Mouse (Mus musculus): ENCODE measurements around the gene Sumf1. TPM values are rescaled to one million over a fixed set of nuclear protein-coding genes. Genes with fewer than 3 reads are reported as not detected.

Sumf1 gene
- polyA plus RNA-seq, 1 experiment from 2014 or later = 13.8 TPM

DNA sequence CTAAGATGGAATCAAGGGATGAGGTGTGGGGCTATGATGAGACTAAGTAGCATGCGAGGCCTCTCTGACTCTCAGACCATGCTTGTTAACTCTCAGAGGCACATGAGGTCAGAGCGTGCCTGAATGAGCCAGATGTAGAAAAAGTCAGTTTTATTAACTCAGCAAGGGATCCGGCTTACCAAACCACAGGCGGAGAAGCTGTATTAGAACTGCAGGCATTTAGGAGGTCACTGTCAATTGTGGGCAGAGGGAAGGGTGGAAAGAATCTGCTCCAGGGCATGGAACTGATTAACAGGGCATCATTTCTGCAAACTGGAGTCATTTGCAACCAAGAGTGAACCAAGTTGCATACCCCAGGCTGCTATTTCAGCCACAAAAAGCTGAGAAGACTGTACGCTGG lies 89.9 kb downstream of the Sumf1 start:
- H3K9me3 ChIP-seq (ENCODE audit: control insufficient read depth, low read length) = no peaks in the 10 kb centered on the region
- no peak overlapping the region for H3K27ac ChIP-seq (ENCODE audit: low read depth, low read length)
- H3K4me2 ChIP-seq (ENCODE audit: low read length) = no peak overlapping the region
- WGBS = 82% methylated on average over 5 of the region's 5 CpGs
- no peaks in the 10 kb centered on the region for H3K27me3 ChIP-seq (replicated peaks; ENCODE audit: control insufficient read depth, insufficient read depth, low read length)
- H3K4me1 ChIP-seq (ENCODE audit: control insufficient read depth, insufficient read depth, low read depth, low read length) = peaks cover 4% of the 10 kb centered on the region
- H3K4me3 ChIP-seq (ENCODE audit: low read length) = no peak overlapping the region
- H3K36me3 ChIP-seq (ENCODE audit: control insufficient read depth, insufficient read depth, low read length) = no peaks in the 10 kb centered on the region
- H3K9ac ChIP-seq (ENCODE audit: low read depth, low read length) = no peak overlapping the region
- no peak for ATAC-seq

GRCm38 (mm10) chr6:108093449-108093848 lies 91.9 kb downstream of the Sumf1 start:
- H3K4me3 ChIP-seq (ENCODE audit: low read length) = no peak overlapping the region
- no peak overlapping the region for H3K27ac ChIP-seq (ENCODE audit: low read depth, low read length)
- no peaks in the 10 kb centered on the region for H3K9me3 ChIP-seq (ENCODE audit: control insufficient read depth, low read length)
- no peaks in the 10 kb centered on the region; the same call in 1 of the 2 replicates for H3K4me1 ChIP-seq (ENCODE audit: control insufficient read depth, insufficient read depth, low read depth, low read length)
- ATAC-seq = no peak
- H3K9ac ChIP-seq (ENCODE audit: low read depth, low read length) = no peak overlapping the region
- H3K4me2 ChIP-seq (ENCODE audit: low read length) = no peak overlapping the region
- no peaks in the 10 kb centered on the region for H3K27me3 ChIP-seq (replicated peaks; ENCODE audit: control insufficient read depth, insufficient read depth, low read length)
- WGBS = 70% methylated on average over 3 of the region's 3 CpGs
- no peaks in the 10 kb centered on the region for H3K36me3 ChIP-seq (ENCODE audit: control insufficient read depth, insufficient read depth, low read length)

GRCm38 (mm10) chr6:108092646-108093045 lies 92.7 kb downstream of the Sumf1 start:
- no peak overlapping the region for H3K9ac ChIP-seq (ENCODE audit: low read depth, low read length)
- H3K9me3 ChIP-seq (ENCODE audit: control insufficient read depth, low read length) = no peaks in the 10 kb centered on the region
- no peak overlapping the region for H3K27ac ChIP-seq (ENCODE audit: low read depth, low read length)
- no peaks in the 10 kb centered on the region for H3K27me3 ChIP-seq (replicated peaks; ENCODE audit: control insufficient read depth, insufficient read depth, low read length)
- 85% methylated on average over 3 of the region's 3 CpGs for WGBS
- no peak overlapping the region for H3K4me2 ChIP-seq (ENCODE audit: low read length)
- no peak for ATAC-seq
- no peaks in the 10 kb centered on the region for H3K4me1 ChIP-seq (ENCODE audit: control insufficient read depth, insufficient read depth, low read depth, low read length)
- no peaks in the 10 kb centered on the region for H3K36me3 ChIP-seq (ENCODE audit: control insufficient read depth, insufficient read depth, low read length)
- no peak overlapping the region for H3K4me3 ChIP-seq (ENCODE audit: low read length)

- ATAC-seq = no peak
- no peaks in the 10 kb centered on the region for H3K27me3 ChIP-seq (replicated peaks; ENCODE audit: control insufficient read depth, insufficient read depth, low read length)
- no peaks in the 10 kb centered on the region for H3K36me3 ChIP-seq (ENCODE audit: control insufficient read depth, insufficient read depth, low read length)
- H3K27ac ChIP-seq (ENCODE audit: low read depth, low read length) = no peak overlapping the region
- WGBS = 88% methylated on average over 1 of the region's 1 CpGs
- no peak overlapping the region for H3K4me3 ChIP-seq (ENCODE audit: low read length)
- H3K9ac ChIP-seq (ENCODE audit: low read depth, low read length) = no peak overlapping the region
- H3K4me2 ChIP-seq (ENCODE audit: low read length) = no peak overlapping the region
- no peaks in the 10 kb centered on the region for H3K4me1 ChIP-seq (ENCODE audit: control insufficient read depth, insufficient read depth, low read depth, low read length)
- H3K9me3 ChIP-seq (ENCODE audit: control insufficient read depth, low read length) = no peaks in the 10 kb centered on the region
Measured at GRCm38 (mm10) chr6:108091296-108091695, 94.1 kb downstream of the Sumf1 start.

- H3K4me1 ChIP-seq (ENCODE audit: control insufficient read depth, insufficient read depth, low read depth, low read length) = no peaks in the 10 kb centered on the region
- no peaks in the 10 kb centered on the region for H3K9me3 ChIP-seq (ENCODE audit: control insufficient read depth, low read length)
- H3K36me3 ChIP-seq (ENCODE audit: control insufficient read depth, insufficient read depth, low read length) = peaks cover 9% of the 10 kb centered on the region; the same call in 1 of the 2 replicates
- WGBS = 95% methylated on average over 7 of the region's 7 CpGs
- no peaks in the 10 kb centered on the region for H3K27me3 ChIP-seq (replicated peaks; ENCODE audit: control insufficient read depth, insufficient read depth, low read length)
- no peak overlapping the region for H3K27ac ChIP-seq (ENCODE audit: low read depth, low read length)
- H3K4me2 ChIP-seq (ENCODE audit: low read length) = no peak overlapping the region
- no peak overlapping the region for H3K9ac ChIP-seq (ENCODE audit: low read depth, low read length)
- no peak for ATAC-seq
- H3K4me3 ChIP-seq (ENCODE audit: low read length) = no peak overlapping the region
Measured at GRCm38 (mm10) chr6:108075857-108076256, 109.5 kb downstream of the Sumf1 start.

- H3K27ac ChIP-seq (ENCODE audit: low read depth, low read length) = no peak overlapping the region
- no peak overlapping the region for H3K4me3 ChIP-seq (ENCODE audit: low read length)
- H3K4me1 ChIP-seq (ENCODE audit: control insufficient read depth, insufficient read depth, low read depth, low read length) = no peaks in the 10 kb centered on the region
- H3K4me2 ChIP-seq (ENCODE audit: low read length) = no peak overlapping the region
- no peaks in the 10 kb centered on the region for H3K27me3 ChIP-seq (replicated peaks; ENCODE audit: control insufficient read depth, insufficient read depth, low read length)
- 91% methylated on average over 10 of the region's 10 CpGs for WGBS
- peaks cover 9% of the 10 kb centered on the region; the same call in 1 of the 2 replicates for H3K36me3 ChIP-seq (ENCODE audit: control insufficient read depth, insufficient read depth, low read length)
- no peaks in the 10 kb centered on the region for H3K9me3 ChIP-seq (ENCODE audit: control insufficient read depth, low read length)
- no peak for ATAC-seq
- no peak overlapping the region for H3K9ac ChIP-seq (ENCODE audit: low read depth, low read length)
Measured at GRCm38 (mm10) chr6:108074624-108075023, 110.8 kb downstream of the Sumf1 start.

GRCm38 (mm10) chr6:108073931-108074330 lies 111.5 kb downstream of the Sumf1 start:
- Histone ChIP-seq H3K4me1 (ENCODE audit: control insufficient read depth, insufficient read depth, low read depth, low read length) (no peaks in the 10 kb centered on the region), H3K36me3 (ENCODE audit: control insufficient read depth, insufficient read depth, low read length) (peaks cover 9% of the 10 kb centered on the region; the same call in 1 of the 2 replicates), H3K27me3 (replicated peaks; ENCODE audit: control insufficient read depth, insufficient read depth, low read length) (no peaks in the 10 kb centered on the region), H3K9ac (ENCODE audit: low read depth, low read length) (no peak overlapping the region), H3K27ac (ENCODE audit: low read depth, low read length) (no peak overlapping the region), H3K4me3 (ENCODE audit: low read length) (no peak overlapping the region), H3K9me3 (ENCODE audit: control insufficient read depth, low read length) (no peaks in the 10 kb centered on the region), H3K4me2 (ENCODE audit: low read length) (no peak overlapping the region)
- ATAC-seq = no peak
- 89% methylated on average over 2 of the region's 2 CpGs for WGBS

DNA sequence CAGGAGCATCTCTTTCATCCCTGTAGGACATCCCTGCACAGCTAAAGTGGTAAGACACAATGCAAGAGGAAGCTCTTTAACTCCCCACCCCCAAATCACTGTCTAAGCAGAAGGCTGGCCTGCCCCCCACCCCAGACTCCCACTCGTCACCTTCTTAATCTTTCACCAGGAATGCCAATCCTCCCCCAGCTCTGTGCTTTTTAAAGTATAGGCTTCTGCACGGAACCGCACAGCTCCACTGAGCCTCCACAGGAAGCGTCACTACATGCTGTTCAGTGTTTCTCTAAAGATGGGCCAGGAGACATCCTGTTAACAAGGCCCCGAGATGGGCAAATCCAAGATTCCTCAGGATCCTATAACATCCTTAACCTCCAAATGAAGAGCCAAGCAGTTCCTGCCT lies 112.3 kb downstream of the Sumf1 start:
- Histone ChIP-seq H3K9me3 (ENCODE audit: control insufficient read depth, low read length) (no peaks in the 10 kb centered on the region), H3K27ac (ENCODE audit: low read depth, low read length) (no peak overlapping the region), H3K27me3 (replicated peaks; ENCODE audit: control insufficient read depth, insufficient read depth, low read length) (no peaks in the 10 kb centered on the region), H3K4me1 (ENCODE audit: control insufficient read depth, insufficient read depth, low read depth, low read length) (no peaks in the 10 kb centered on the region), H3K4me2 (ENCODE audit: low read length) (no peak overlapping the region), H3K36me3 (ENCODE audit: control insufficient read depth, insufficient read depth, low read length) (peaks cover 9% of the 10 kb centered on the region; the same call in 1 of the 2 replicates), H3K4me3 (ENCODE audit: low read length) (no peak overlapping the region), H3K9ac (ENCODE audit: low read depth, low read length) (no peak overlapping the region)
- WGBS = 76% methylated on average over 5 of the region's 5 CpGs
- ATAC-seq = no peak

DNA sequence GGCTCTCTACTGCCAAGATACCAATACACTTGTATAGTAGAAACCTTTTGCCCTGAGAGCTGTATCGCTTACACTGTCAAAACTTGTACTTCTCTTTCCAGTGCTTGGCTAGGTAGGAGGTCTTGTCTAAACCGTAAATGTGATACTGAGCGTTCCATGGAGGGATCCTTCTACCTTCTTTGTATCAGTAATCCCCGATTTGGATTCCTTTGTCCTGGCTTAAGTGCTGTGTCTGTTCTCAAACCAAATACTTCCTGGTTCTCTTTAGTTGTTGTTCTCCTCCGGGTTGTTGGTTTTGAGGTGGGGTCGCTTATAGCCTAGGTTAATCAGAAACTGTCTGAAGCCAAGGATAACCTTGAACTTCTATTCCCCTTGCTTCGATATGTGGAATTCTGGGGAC lies 114.4 kb downstream of the Sumf1 start:
- Histone ChIP-seq H3K27me3 (replicated peaks; ENCODE audit: control insufficient read depth, insufficient read depth, low read length) (no peaks in the 10 kb centered on the region), H3K27ac (ENCODE audit: low read depth, low read length) (no peak overlapping the region), H3K4me1 (ENCODE audit: control insufficient read depth, insufficient read depth, low read depth, low read length) (no peaks in the 10 kb centered on the region), H3K9ac (ENCODE audit: low read depth, low read length) (no peak overlapping the region), H3K4me2 (ENCODE audit: low read length) (no peak overlapping the region), H3K4me3 (ENCODE audit: low read length) (no peak overlapping the region), H3K36me3 (ENCODE audit: control insufficient read depth, insufficient read depth, low read length) (no peaks in the 10 kb centered on the region), H3K9me3 (ENCODE audit: control insufficient read depth, low read length) (no peaks in the 10 kb centered on the region)
- 95% methylated on average over 7 of the region's 7 CpGs for WGBS
- ATAC-seq = no peak

GRCm38 (mm10) chr6:108065583-108065982 lies 119.8 kb downstream of the Sumf1 start:
- peak overlapping the region; percentile 81 for H3K27ac ChIP-seq (ENCODE audit: low read depth, low read length)
- ATAC-seq = no peak
- WGBS = 11% methylated on average over 5 of the region's 6 CpGs
- H3K4me1 ChIP-seq (ENCODE audit: control insufficient read depth, insufficient read depth, low read depth, low read length) = no peaks in the 10 kb centered on the region
- no peaks in the 10 kb centered on the region for H3K36me3 ChIP-seq (ENCODE audit: control insufficient read depth, insufficient read depth, low read length)
- H3K4me3 ChIP-seq (ENCODE audit: low read length) = peak overlapping the region; percentile 44
- no peaks in the 10 kb centered on the region for H3K27me3 ChIP-seq (replicated peaks; ENCODE audit: control insufficient read depth, insufficient read depth, low read length)
- peak overlapping the region; percentile 58 for H3K9ac ChIP-seq (ENCODE audit: low read depth, low read length)
- no peaks in the 10 kb centered on the region for H3K9me3 ChIP-seq (ENCODE audit: control insufficient read depth, low read length)
- H3K4me2 ChIP-seq (ENCODE audit: low read length) = peak overlapping the region; percentile 64
